Mouse (Mus musculus): Measurements from ENCODE around the gene Col23a1. TPM values are rescaled to one million over a fixed set of nuclear protein-coding genes. Genes with fewer than 3 reads are reported as not detected.

Gene Col23a1
- polyA plus RNA-seq, 1 experiment from 2014 or later: 13.3 TPM

- Histone ChIP-seq H3K4me3 (ENCODE audit: control insufficient read depth in 1 of 2, insufficient read depth in 1 of 2, low read depth in 1 of 2, low read length in 2 of 2) (no peak overlapping the region), H3K36me3 (ENCODE audit: control insufficient read depth, insufficient read depth, low read length) (no peaks in the 10 kb centered on the region), H3K27me3 (ENCODE audit: control insufficient read depth, insufficient read depth, low read length) (peaks cover 10% of the 10 kb centered on the region; the same call in 1 of the 2 replicates), H3K9me3 (ENCODE audit: control insufficient read depth, low read length) (no peaks in the 10 kb centered on the region), H3K9ac (ENCODE audit: low read length) (no peak overlapping the region), H3K4me1 (ENCODE audit: control insufficient read depth in 2 of 2, insufficient read depth in 2 of 2, low read length in 2 of 2) (no peaks in the 10 kb centered on the region), H3K4me2 (ENCODE audit: low read length) (no peak overlapping the region), H3K27ac (replicated peaks in 1 of 2; ENCODE audit: control insufficient read depth in 1 of 2, insufficient read depth in 1 of 2, low read depth in 2 of 2, low read length in 2 of 2) (no peak overlapping the region)
- 85% methylated on average over 10 of the region's 10 CpGs for WGBS
- no peak for ATAC-seq (ENCODE audit: insufficient number of reproducible peaks, insufficient read depth, low FRiP score, low read depth)
Observed at GRCm38 (mm10) chr11:51389763-51390162, 100.0 kb downstream of the Col23a1 start.

GRCm38 (mm10) chr11:51390521-51390920 is 100.8 kb downstream of the Col23a1 start:
- no peaks in the 10 kb centered on the region for H3K36me3 ChIP-seq (ENCODE audit: control insufficient read depth, insufficient read depth, low read length)
- no peak overlapping the region for H3K4me3 ChIP-seq (ENCODE audit: control insufficient read depth in 1 of 2, insufficient read depth in 1 of 2, low read depth in 1 of 2, low read length in 2 of 2)
- no peak for ATAC-seq (ENCODE audit: insufficient number of reproducible peaks, insufficient read depth, low FRiP score, low read depth)
- no peak overlapping the region for H3K4me2 ChIP-seq (ENCODE audit: low read length)
- no peak overlapping the region for H3K9ac ChIP-seq (ENCODE audit: low read length)
- WGBS: 60% methylated on average over 3 of the region's 3 CpGs
- H3K27me3 ChIP-seq (ENCODE audit: control insufficient read depth, insufficient read depth, low read length): peaks cover 10% of the 10 kb centered on the region; the same call in 1 of the 2 replicates
- no peak overlapping the region for H3K27ac ChIP-seq (replicated peaks in 1 of 2; ENCODE audit: control insufficient read depth in 1 of 2, insufficient read depth in 1 of 2, low read depth in 2 of 2, low read length in 2 of 2)
- no peaks in the 10 kb centered on the region for H3K9me3 ChIP-seq (ENCODE audit: control insufficient read depth, low read length)
- H3K4me1 ChIP-seq (ENCODE audit: control insufficient read depth in 2 of 2, insufficient read depth in 2 of 2, low read length in 2 of 2): no peaks in the 10 kb centered on the region

GRCm38 (mm10) chr11:51391548-51391947 is 101.8 kb downstream of the Col23a1 start:
- H3K9ac ChIP-seq (ENCODE audit: low read length): no peak overlapping the region
- no peak for ATAC-seq (ENCODE audit: insufficient number of reproducible peaks, insufficient read depth, low FRiP score, low read depth)
- peaks cover 15% of the 10 kb centered on the region; the same call in 1 of the 2 replicates for H3K27me3 ChIP-seq (ENCODE audit: control insufficient read depth, insufficient read depth, low read length)
- H3K27ac ChIP-seq (replicated peaks in 1 of 2; ENCODE audit: control insufficient read depth in 1 of 2, insufficient read depth in 1 of 2, low read depth in 2 of 2, low read length in 2 of 2): no peak overlapping the region
- H3K36me3 ChIP-seq (ENCODE audit: control insufficient read depth, insufficient read depth, low read length): no peaks in the 10 kb centered on the region
- WGBS: 50% methylated on average over 4 of the region's 4 CpGs
- H3K4me2 ChIP-seq (ENCODE audit: low read length): no peak overlapping the region
- H3K4me1 ChIP-seq (ENCODE audit: control insufficient read depth in 2 of 2, insufficient read depth in 2 of 2, low read length in 2 of 2): no peaks in the 10 kb centered on the region
- no peaks in the 10 kb centered on the region for H3K9me3 ChIP-seq (ENCODE audit: control insufficient read depth, low read length)
- no peak overlapping the region for H3K4me3 ChIP-seq (ENCODE audit: control insufficient read depth in 1 of 2, insufficient read depth in 1 of 2, low read depth in 1 of 2, low read length in 2 of 2)

GRCm38 (mm10) chr11:51394301-51394865 is 104.7 kb downstream of the Col23a1 start:
- no peak overlapping the region for H3K4me3 ChIP-seq (ENCODE audit: control insufficient read depth in 1 of 2, insufficient read depth in 1 of 2, low read depth in 1 of 2, low read length in 2 of 2)
- H3K4me1 ChIP-seq (ENCODE audit: control insufficient read depth in 2 of 2, insufficient read depth in 2 of 2, low read length in 2 of 2): no peaks in the 10 kb centered on the region
- no peak overlapping the region for H3K9ac ChIP-seq (ENCODE audit: low read length)
- H3K27ac ChIP-seq (replicated peaks in 1 of 2; ENCODE audit: control insufficient read depth in 1 of 2, insufficient read depth in 1 of 2, low read depth in 2 of 2, low read length in 2 of 2): no peak overlapping the region
- H3K27me3 ChIP-seq (ENCODE audit: control insufficient read depth, insufficient read depth, low read length): peaks cover 10% of the 10 kb centered on the region; the same call in 1 of the 2 replicates
- no peaks in the 10 kb centered on the region for H3K9me3 ChIP-seq (ENCODE audit: control insufficient read depth, low read length)
- no peak for ATAC-seq (ENCODE audit: insufficient number of reproducible peaks, insufficient read depth, low FRiP score, low read depth)
- no peaks in the 10 kb centered on the region for H3K36me3 ChIP-seq (ENCODE audit: control insufficient read depth, insufficient read depth, low read length)
- 87% methylated on average over 9 of the region's 9 CpGs for WGBS
- no peak overlapping the region for H3K4me2 ChIP-seq (ENCODE audit: low read length)

GRCm38 (mm10) chr11:51396451-51396850 is 106.7 kb downstream of the Col23a1 start:
- Histone ChIP-seq H3K4me1 (ENCODE audit: control insufficient read depth in 2 of 2, insufficient read depth in 2 of 2, low read length in 2 of 2) (no peaks in the 10 kb centered on the region), H3K36me3 (ENCODE audit: control insufficient read depth, insufficient read depth, low read length) (no peaks in the 10 kb centered on the region), H3K27me3 (ENCODE audit: control insufficient read depth, insufficient read depth, low read length) (peaks cover 15% of the 10 kb centered on the region), H3K4me3 (ENCODE audit: control insufficient read depth in 1 of 2, insufficient read depth in 1 of 2, low read depth in 1 of 2, low read length in 2 of 2) (no peak overlapping the region), H3K9ac (ENCODE audit: low read length) (no peak overlapping the region), H3K9me3 (ENCODE audit: control insufficient read depth, low read length) (no peaks in the 10 kb centered on the region), H3K27ac (replicated peaks in 1 of 2; ENCODE audit: control insufficient read depth in 1 of 2, insufficient read depth in 1 of 2, low read depth in 2 of 2, low read length in 2 of 2) (no peak overlapping the region), H3K4me2 (ENCODE audit: low read length) (no peak overlapping the region)
- 40% methylated on average over 2 of the region's 2 CpGs for WGBS
- no peak for ATAC-seq (ENCODE audit: insufficient number of reproducible peaks, insufficient read depth, low FRiP score, low read depth)

- Histone ChIP-seq H3K9me3 (ENCODE audit: control insufficient read depth, low read length) (no peaks in the 10 kb centered on the region), H3K4me3 (ENCODE audit: control insufficient read depth in 1 of 2, insufficient read depth in 1 of 2, low read depth in 1 of 2, low read length in 2 of 2) (no peak overlapping the region), H3K4me1 (ENCODE audit: control insufficient read depth in 2 of 2, insufficient read depth in 2 of 2, low read length in 2 of 2) (peaks cover 0 to 1% of the 10 kb centered on the region in 2 experiments; a peak in 1 of 4 replicates), H3K27me3 (ENCODE audit: control insufficient read depth, insufficient read depth, low read length) (peaks cover 15% of the 10 kb centered on the region), H3K36me3 (ENCODE audit: control insufficient read depth, insufficient read depth, low read length) (no peaks in the 10 kb centered on the region), H3K4me2 (ENCODE audit: low read length) (no peak overlapping the region), H3K27ac (replicated peaks in 1 of 2; ENCODE audit: control insufficient read depth in 1 of 2, insufficient read depth in 1 of 2, low read depth in 2 of 2, low read length in 2 of 2) (no peak overlapping the region), H3K9ac (ENCODE audit: low read length) (no peak overlapping the region)
- 88% methylated on average over 5 of the region's 5 CpGs for WGBS
- ATAC-seq (ENCODE audit: insufficient number of reproducible peaks, insufficient read depth, low FRiP score, low read depth): no peak
Observed at GRCm38 (mm10) chr11:51398084-51398483, 108.4 kb downstream of the Col23a1 start.

- no peak overlapping the region for H3K4me3 ChIP-seq (ENCODE audit: control insufficient read depth in 1 of 2, insufficient read depth in 1 of 2, low read depth in 1 of 2, low read length in 2 of 2)
- 78% methylated on average over 11 of the region's 11 CpGs for WGBS
- peaks cover 15% of the 10 kb centered on the region for H3K27me3 ChIP-seq (ENCODE audit: control insufficient read depth, insufficient read depth, low read length)
- no peak overlapping the region for H3K9ac ChIP-seq (ENCODE audit: low read length)
- no peak overlapping the region for H3K4me2 ChIP-seq (ENCODE audit: low read length)
- no peaks in the 10 kb centered on the region for H3K9me3 ChIP-seq (ENCODE audit: control insufficient read depth, low read length)
- H3K36me3 ChIP-seq (ENCODE audit: control insufficient read depth, insufficient read depth, low read length): no peaks in the 10 kb centered on the region
- ATAC-seq (ENCODE audit: insufficient number of reproducible peaks, insufficient read depth, low FRiP score, low read depth): no peak
- H3K27ac ChIP-seq (replicated peaks in 1 of 2; ENCODE audit: control insufficient read depth in 1 of 2, insufficient read depth in 1 of 2, low read depth in 2 of 2, low read length in 2 of 2): no peak overlapping the region
- H3K4me1 ChIP-seq (ENCODE audit: control insufficient read depth in 2 of 2, insufficient read depth in 2 of 2, low read length in 2 of 2): peaks cover 0 to 2% of the 10 kb centered on the region in 2 experiments; a peak in 1 of 4 replicates
Observed at GRCm38 (mm10) chr11:51400356-51400755, 110.6 kb downstream of the Col23a1 start.
